Mouse (Mus musculus) heart, embryonic 11.5 days (tissue): ENCODE measurements around the gene Olfr601. TPM values are rescaled to one million over a fixed set of nuclear protein-coding genes. Genes with fewer than 3 reads are reported as not detected.
"Not testable (repeated sequence)": the region's sequence is repeated elsewhere in the genome, so short reads cannot be mapped to it uniquely, and the experiment has no call there.

ENCODE experiments used
- ATAC-seq: fragments of 200-750 bp; cut with Nextera tagmentation; replicated peaks from 2 replicates; pipeline ENCODE4 v1.8.0; 2017; ENCODE audit warnings: moderate library complexity; ENCODE audit not compliant: insufficient number of reproducible peaks, low FRiP score, low TSS enrichment
- H3K27ac ChIP-seq: fragments of 300-500 bp; sonication (generic); 2 replicates; pipeline ENCODE4 v1.5.1; 2014; ENCODE audit warnings: mild to moderate bottlenecking, low read depth, low read length
- H3K27me3 ChIP-seq: fragments of 300-500 bp; sonication (generic); 2 replicates; pipeline ENCODE4 v1.6.1; 2014; ENCODE audit warnings: mild to moderate bottlenecking, low read length, mixed read lengths; ENCODE audit not compliant: control insufficient read depth, insufficient read depth
- H3K36me3 ChIP-seq: fragments of 300-500 bp; sonication (generic); 2 replicates; pipeline ENCODE4 v1.6.1; 2014; ENCODE audit warnings: mild to moderate bottlenecking, low read length, moderate library complexity, mixed read lengths; ENCODE audit not compliant: control insufficient read depth, insufficient read depth
- H3K4me1 ChIP-seq: fragments of 300-500 bp; sonication (generic); 2 replicates; pipeline ENCODE4 v1.6.1; 2014; ENCODE audit warnings: low read length; ENCODE audit not compliant: control insufficient read depth, insufficient read depth
- H3K4me2 ChIP-seq: fragments of 300-500 bp; sonication (generic); 2 replicates; pipeline ENCODE4 v1.6.1; 2014; ENCODE audit warnings: mild to moderate bottlenecking, moderate library complexity
- H3K4me3 ChIP-seq: fragments of 300-500 bp; sonication (generic); 2 replicates; pipeline ENCODE4 v1.5.1; 2014; ENCODE audit warnings: low read depth, low read length
- H3K9ac ChIP-seq: fragments of 300-500 bp; sonication (generic); 2 replicates; pipeline ENCODE4 v1.6.1; 2014; ENCODE audit warnings: mild to moderate bottlenecking, low read depth, low read length, moderate library complexity
- H3K9me3 ChIP-seq: fragments of 300-500 bp; sonication (generic); replicated peaks from 2 replicates; pipeline ENCODE4 v1.6.1; 2016; ENCODE audit warnings: low read length; ENCODE audit not compliant: control insufficient read depth
- WGBS: fragments of 180-500 bp; shearing (Covaris S2); extraction: QIAGEN DNeasy Blood & Tissue Kit; methylation state at CpG from one replicate; pipeline ENCODE4 v1.1.7; 2014; ENCODE audit not compliant: insufficient replicate concordance; 5-methylcytosine and 5-hydroxymethylcytosine counted together
- polyA plus RNA-seq: library from polyadenylated mRNA; unstranded; fragments of >200 nt; fragmentation: Nextera tagmentation; extraction: Ambion mirVana; gene quantifications from 2 replicates; pipeline ENCODE4 v1.2.1, GENCODE M21; 2014

Gene Olfr601
- not detected in 2 replicates for polyA plus RNA-seq

DNA sequence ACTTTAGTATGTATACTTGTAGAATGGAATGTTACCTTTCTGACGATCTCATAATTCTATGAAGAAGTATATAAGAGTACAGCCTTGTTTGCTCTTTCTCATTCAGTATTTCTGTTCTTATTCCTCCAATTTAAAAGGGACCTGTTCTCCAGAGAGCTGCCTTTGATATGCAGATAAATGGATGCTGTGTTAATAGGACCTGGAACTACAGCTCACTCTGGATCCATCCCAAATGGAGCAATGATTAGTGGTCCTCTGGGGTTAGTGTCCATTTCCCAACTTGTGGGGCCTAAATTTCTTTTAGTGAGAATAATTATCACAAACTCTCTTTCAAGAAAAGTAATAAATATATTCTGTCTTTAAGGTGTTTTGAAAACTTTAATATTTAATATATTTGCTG, at the start of gene Olfr601:
TSS of gene Olfr601 (minus strand) at position 101 of the 400 bp plus-strand sequence.
- Histone ChIP-seq H3K9me3 (no peaks in the 10 kb centered on the region), H3K27ac (no peak within 1 kb of the TSS), H3K4me3 (no peak within 1 kb of the TSS), H3K4me2 (no peak within 1 kb of the TSS), H3K27me3 (no peaks in the 10 kb centered on the region), H3K4me1 (no peaks in the 10 kb centered on the region), H3K36me3 (no peaks in the 10 kb centered on the region), H3K9ac (no peak within 1 kb of the TSS)
- 76% methylated on average over 1 of the region's 1 CpGs for whole genome bisulfite sequencing
- ATAC-seq: no peak

DNA sequence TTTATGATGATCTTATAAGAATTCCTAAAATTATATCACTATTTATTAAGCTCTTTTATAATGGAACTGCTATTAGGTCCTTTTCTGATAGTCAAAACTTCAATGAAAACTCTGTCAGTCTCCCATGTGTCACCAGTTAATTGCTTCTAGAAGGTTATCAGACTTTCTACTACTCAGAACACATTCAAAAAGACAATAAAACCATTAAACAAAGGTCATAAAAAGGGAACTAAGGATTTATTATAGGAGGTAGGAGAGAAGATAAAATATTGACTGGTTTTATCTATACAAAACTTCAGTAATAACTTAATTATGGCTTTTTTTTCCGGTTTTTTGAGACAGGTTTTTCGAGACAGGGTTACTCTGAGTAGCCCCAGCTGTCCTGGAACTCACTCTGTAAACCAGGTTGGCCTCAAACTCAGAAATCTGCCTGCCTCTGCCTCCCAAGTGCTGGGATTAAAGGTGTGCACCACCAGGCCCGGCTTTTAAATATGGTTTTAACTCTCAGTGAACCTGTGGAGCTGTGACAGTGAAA, 44.1 kb upstream of the Olfr601 start:
- not testable (repeated sequence) for H3K9me3 ChIP-seq, ATAC-seq
- 59% methylated on average over 3 of the region's 3 CpGs for WGBS

DNA sequence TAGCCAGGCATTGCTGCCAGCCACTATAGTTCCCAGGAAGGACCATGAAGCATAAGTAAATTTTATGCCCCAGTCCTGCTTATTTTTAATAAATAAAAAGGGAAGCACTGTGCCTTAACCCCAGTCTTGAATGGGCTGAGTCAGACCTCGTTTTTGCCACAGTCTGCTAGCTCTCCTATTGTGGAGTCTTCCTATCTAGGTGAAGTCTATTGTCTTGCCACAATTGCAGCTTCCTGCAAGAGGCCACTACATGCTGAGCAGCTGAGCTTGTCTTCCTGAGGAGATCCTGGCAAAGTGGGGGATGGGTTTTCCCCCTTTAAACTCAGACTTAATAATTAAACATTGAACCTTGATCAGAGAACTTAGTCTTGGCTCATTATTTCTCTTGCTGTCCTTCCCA, 36.5 kb upstream of the Olfr601 start:
- 26% methylated on average over 1 of the region's 1 CpGs for WGBS
- Histone ChIP-seq H3K4me3 (no peak overlapping the region), H3K9me3 (no peaks in the 10 kb centered on the region), H3K4me2 (no peak overlapping the region), H3K27me3 (no peaks in the 10 kb centered on the region), H3K9ac (no peak overlapping the region), H3K27ac (no peak overlapping the region), H3K4me1 (no peaks in the 10 kb centered on the region), H3K36me3 (no peaks in the 10 kb centered on the region)
- ATAC-seq: no peak

More for the DNA sequence above, 44.1 kb upstream of the Olfr601 start:
- H3K4me2 ChIP-seq, H3K9ac ChIP-seq, H3K4me3 ChIP-seq, H3K36me3 ChIP-seq, H3K4me1 ChIP-seq, H3K27me3 ChIP-seq, H3K27ac ChIP-seq: not testable (repeated sequence)

DNA sequence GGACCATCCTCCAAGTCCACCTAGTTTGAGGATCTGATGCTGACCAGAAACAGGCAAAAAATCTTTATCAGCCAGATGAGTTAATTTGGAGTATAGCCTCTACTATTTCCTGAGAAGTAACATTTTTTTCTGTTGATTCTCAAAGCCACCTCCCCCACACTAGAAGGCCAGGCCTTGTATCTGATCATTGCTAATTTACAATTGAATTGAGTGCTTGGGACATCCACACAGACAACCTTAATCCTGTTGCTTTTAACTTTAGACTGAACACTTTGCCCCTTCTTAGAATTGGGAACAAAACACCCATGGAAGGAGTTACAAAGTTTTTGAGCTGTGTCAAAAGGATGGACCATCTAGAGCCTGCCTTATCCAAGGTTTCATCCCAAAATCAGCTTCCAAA, 35.3 kb upstream of the Olfr601 start:
- Histone ChIP-seq H3K9ac (no peak overlapping the region), H3K4me2 (no peak overlapping the region), H3K9me3 (no peaks in the 10 kb centered on the region), H3K4me1 (no peaks in the 10 kb centered on the region), H3K36me3 (no peaks in the 10 kb centered on the region), H3K4me3 (no peak overlapping the region), H3K27me3 (no peaks in the 10 kb centered on the region), H3K27ac (no peak overlapping the region)
- ATAC-seq: no peak

DNA sequence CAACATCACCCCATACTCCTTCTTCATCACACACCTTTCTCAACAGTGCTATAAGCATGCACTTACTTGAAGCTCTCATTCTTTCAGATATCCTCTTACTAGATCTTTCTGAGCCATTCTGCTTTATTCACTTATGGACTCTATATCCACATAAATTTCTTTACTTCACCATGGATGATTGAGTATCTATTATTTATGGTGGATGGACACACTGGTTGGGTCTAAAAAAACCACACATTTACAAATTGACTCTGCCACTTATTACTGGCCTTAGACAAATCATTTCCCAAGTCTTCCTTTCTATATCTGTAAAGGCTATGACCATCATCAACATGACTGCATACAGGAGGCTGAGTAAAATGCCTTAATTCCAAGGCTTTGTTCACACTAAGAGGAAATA, 23.6 kb upstream of the Olfr601 start, which contains the start of gene Olfr603:
TSS of gene Olfr603 (minus strand) at position 101 of the 400 bp plus-strand sequence.
- Histone ChIP-seq H3K4me2 (no peak within 1 kb of the TSS), H3K27ac (no peak within 1 kb of the TSS), H3K4me3 (no peak within 1 kb of the TSS), H3K27me3 (no peaks in the 10 kb centered on the region), H3K9ac (no peak within 1 kb of the TSS), H3K36me3 (no peaks in the 10 kb centered on the region), H3K4me1 (no peaks in the 10 kb centered on the region), H3K9me3 (no peaks in the 10 kb centered on the region)
- ATAC-seq: no peak

DNA sequence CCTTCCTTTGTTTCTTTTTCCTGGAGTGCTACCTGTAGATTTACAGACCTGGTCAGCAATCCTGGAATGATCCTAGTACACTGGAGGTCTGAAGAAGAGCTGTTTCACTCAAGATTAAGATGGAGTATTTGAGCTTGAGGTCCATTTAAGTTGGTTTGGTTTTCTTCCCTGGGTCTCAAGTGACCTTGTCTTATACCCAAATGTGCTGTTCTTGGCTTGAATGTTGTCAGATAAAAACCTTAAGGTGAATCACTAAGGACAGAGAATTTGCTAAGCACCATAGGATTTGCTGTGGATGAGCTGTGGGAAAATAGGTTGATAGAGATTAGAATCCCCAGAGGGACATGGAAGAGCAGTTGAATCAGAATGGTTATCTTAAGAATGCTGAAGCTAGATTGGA, 12.9 kb downstream of the Olfr601 start, which contains the start of gene Olfr600:
TSS of gene Olfr600 (minus strand) at position 101 of the 400 bp plus-strand sequence.
- Histone ChIP-seq H3K4me2 (no peak within 1 kb of the TSS), H3K27me3 (no peaks in the 10 kb centered on the region), H3K27ac (no peak within 1 kb of the TSS), H3K36me3 (no peaks in the 10 kb centered on the region), H3K4me3 (no peak within 1 kb of the TSS), H3K9ac (no peak within 1 kb of the TSS), H3K4me1 (no peaks in the 10 kb centered on the region), H3K9me3 (no peaks in the 10 kb centered on the region)
- ATAC-seq: no peak

DNA sequence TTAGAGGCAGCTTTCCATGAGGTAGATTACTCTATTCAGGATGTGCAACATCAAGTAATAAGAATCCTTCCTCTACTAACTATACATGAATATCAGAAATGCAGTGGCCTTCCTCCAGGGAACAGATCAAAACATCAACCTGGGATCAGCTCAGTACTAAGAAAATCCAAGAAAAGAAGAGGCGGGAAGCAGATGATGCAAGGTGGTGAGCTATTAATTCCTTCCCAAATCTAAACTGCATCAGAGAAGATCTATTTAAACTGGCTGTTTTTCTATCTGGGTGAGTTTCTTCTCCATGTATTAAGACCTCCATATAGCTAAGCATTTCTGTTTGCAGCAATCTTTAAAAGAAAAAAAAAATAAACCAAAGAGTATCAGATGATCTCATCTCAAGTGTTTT, 26.8 kb downstream of the Olfr601 start, which contains the start of gene Olfr599:
TSS of gene Olfr599 (plus strand) at position 301 of the 400 bp plus-strand sequence.
- Histone ChIP-seq H3K36me3 (no peaks in the 10 kb centered on the region), H3K4me2 (no peak within 1 kb of the TSS), H3K9me3 (no peaks in the 10 kb centered on the region), H3K27ac (no peak within 1 kb of the TSS), H3K4me3 (no peak within 1 kb of the TSS), H3K4me1 (no peaks in the 10 kb centered on the region), H3K9ac (no peak within 1 kb of the TSS), H3K27me3 (no peaks in the 10 kb centered on the region)
- WGBS: 80% methylated on average over 1 of the region's 1 CpGs
- no peak for ATAC-seq

DNA sequence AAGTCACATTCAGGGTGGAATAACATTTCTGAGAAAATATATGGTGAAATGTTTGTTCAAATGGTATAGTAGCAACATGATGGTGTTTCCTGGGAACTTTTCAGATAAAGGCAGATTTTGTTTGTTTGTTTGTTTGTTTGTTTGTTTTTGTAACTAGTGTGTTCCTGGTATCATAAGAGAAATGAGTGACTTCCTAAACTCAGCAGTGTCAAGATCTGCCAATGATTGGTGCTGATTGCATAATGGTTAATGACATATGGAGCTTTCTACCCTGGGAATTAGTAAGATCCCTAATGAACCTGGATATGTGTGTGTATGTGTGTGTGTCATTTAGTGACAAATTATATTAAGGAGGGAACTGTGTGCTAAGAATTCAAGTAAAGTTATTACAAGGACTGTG, 39.2 kb downstream of the Olfr601 start, which contains the start of gene Olfr598:
TSS of gene Olfr598 (plus strand) at position 301 of the 400 bp plus-strand sequence.
- no peak within 1 kb of the TSS for H3K9ac ChIP-seq
- no peaks in the 10 kb centered on the region for H3K36me3 ChIP-seq
- H3K4me3 ChIP-seq: no peak within 1 kb of the TSS
- no peak within 1 kb of the TSS for H3K27ac ChIP-seq
- no peak for ATAC-seq
- no peaks in the 10 kb centered on the region for H3K4me1 ChIP-seq
- no peaks in the 10 kb centered on the region for H3K27me3 ChIP-seq
- no peak within 1 kb of the TSS for H3K4me2 ChIP-seq
- H3K9me3 ChIP-seq: no peaks in the 10 kb centered on the region

DNA sequence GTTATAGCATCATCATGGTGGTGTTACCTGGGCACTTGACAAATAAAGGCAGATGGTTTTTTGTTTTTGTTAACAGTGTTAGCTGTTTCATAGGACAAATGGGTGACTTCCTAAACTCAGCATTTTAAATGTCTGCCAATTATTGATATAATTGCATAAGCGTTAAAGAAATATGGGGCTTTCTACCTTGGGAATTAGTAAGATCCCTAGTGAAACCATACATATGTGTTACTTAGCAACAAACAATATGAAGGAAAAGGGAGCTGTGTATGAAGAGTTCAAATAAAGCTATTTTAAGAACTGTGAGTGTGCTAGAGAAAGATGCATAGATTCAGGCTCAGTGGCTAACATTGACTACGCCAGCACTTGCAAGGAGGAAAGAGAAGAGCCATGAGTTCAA, 46.4 kb downstream of the Olfr601 start, which contains the start of gene Olfr597:
TSS of gene Olfr597 (plus strand) at position 301 of the 400 bp plus-strand sequence.
- H3K9me3 ChIP-seq, H3K36me3 ChIP-seq, H3K4me3 ChIP-seq, H3K27me3 ChIP-seq, H3K4me1 ChIP-seq, H3K9ac ChIP-seq, ATAC-seq, H3K4me2 ChIP-seq, H3K27ac ChIP-seq: not testable (repeated sequence)
- 74% methylated on average over 2 of the region's 2 CpGs for WGBS
